Mouse (Mus musculus) central nervous system, embryonic 18 days (tissue): ENCODE data around the gene Guca2b. TPM values are rescaled to one million over a fixed set of nuclear protein-coding genes. Genes with fewer than 3 reads are reported as not detected.

Experiments used
- polyA plus RNA-seq: library from polyadenylated mRNA; depleted of rRNA; stranded (reverse); fragments of >200 nt; gene quantifications from 2 replicates; pipeline ENCODE4 v1.2.3, GENCODE M21; 2012; rRNA removed

Guca2b gene
- not detected in 2 replicates for polyA plus RNA-seq

GRCm38 (mm10) chr4:119658731-119659130, at the start of gene Guca2b:
Gene Guca2b, minus strand, starts transcription at chr4:119658954.

GRCm38 (mm10) chr4:119637176-119637845, 21.4 kb downstream of the Guca2b start, which contains the start of gene Guca2a:
Gene Guca2a, plus strand, starts transcription at chr4:119637704.

Other genes with a start within 250 kb of the Guca2b start
- gene Ccdc30, start 243.4 kb downstream of the Guca2b start, polyA plus RNA-seq, result 13.4 and 13.5 TPM in 2 replicates
- 10.5 and 10.8 TPM in 2 replicates for gene Ppcs, start 236.5 kb downstream of the Guca2b start, polyA plus RNA-seq
- gene Zmynd12, start 236.1 kb downstream of the Guca2b start, polyA plus RNA-seq, result 0.25 and 0.44 TPM in 2 replicates
- gene Rimkla, start 166.3 kb downstream of the Guca2b start, polyA plus RNA-seq, result 21.0 and 21.6 TPM in 2 replicates
- gene Foxj3, start 122.0 kb downstream of the Guca2b start, polyA plus RNA-seq, result 41.1 and 45.4 TPM in 2 replicates
- gene Frg2f1, start 119.4 kb downstream of the Guca2b start, polyA plus RNA-seq, result 13.9 and 15.2 TPM in 2 replicates
- gene Guca2a, start 21.2 kb downstream of the Guca2b start, polyA plus RNA-seq, result 0.16 TPM in 1 of 2 replicates, not detected in the other
- gene Hivep3, start 74.8 kb upstream of the Guca2b start, polyA plus RNA-seq, result 22.1 and 23.4 TPM in 2 replicates